Mouse (Mus musculus): ENCODE measurements around the gene 3100002H09Rik.

Gene 3100002H09Rik

GRCm38 (mm10) chr4:124610703-124611102, at the start of gene 3100002H09Rik:
3100002H09Rik (minus strand) TSS chr4:124610803.
- in situ Hi-C loops (cut with MboI), result no loop called here

- in situ Hi-C loops (cut with MboI), result loop anchor here (25.0 kb wide), 1 partner anchor 722 kb away; no protein-coding TSS in a partner anchor
Measured at GRCm38 (mm10) chr4:124659251-124660217, 48.9 kb upstream of the 3100002H09Rik start.

DNA sequence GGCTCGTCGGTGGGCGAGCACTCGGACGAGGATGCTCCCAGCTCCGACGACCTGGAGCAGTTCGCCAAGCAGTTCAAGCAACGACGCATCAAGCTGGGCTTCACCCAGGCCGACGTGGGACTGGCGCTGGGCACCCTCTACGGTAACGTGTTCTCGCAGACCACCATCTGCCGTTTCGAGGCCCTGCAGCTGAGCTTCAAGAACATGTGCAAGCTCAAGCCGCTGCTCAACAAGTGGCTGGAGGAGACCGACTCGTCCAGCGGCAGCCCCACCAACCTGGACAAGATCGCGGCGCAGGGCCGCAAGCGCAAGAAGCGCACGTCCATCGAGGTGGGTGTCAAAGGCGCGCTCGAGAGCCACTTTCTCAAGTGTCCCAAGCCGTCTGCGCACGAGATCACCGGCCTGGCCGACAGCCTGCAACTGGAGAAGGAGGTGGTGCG, 47.8 kb upstream of the 3100002H09Rik start:
- in situ Hi-C loops (cut with MboI), result loop anchor here (25.0 kb wide), 1 partner anchor 721 kb away; no protein-coding TSS in a partner anchor

DNA sequence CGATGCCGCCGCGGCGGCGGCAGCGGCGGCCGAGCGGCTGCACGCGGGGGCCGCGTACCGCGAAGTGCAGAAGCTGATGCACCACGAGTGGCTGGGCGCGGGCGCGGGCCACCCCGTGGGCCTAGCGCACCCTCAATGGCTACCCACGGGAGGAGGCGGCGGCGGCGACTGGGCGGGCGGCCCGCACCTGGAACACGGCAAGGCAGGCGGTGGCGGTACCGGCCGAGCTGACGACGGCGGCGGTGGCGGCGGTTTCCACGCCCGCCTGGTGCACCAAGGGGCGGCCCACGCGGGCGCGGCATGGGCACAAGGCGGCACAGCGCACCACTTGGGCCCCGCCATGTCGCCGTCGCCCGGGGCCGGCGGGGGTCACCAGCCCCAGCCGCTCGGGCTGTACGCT, 47.2 kb upstream of the 3100002H09Rik start:
- in situ Hi-C loops (cut with MboI), result loop anchor here (25.0 kb wide), 1 partner anchor 720 kb away; no protein-coding TSS in a partner anchor

DNA sequence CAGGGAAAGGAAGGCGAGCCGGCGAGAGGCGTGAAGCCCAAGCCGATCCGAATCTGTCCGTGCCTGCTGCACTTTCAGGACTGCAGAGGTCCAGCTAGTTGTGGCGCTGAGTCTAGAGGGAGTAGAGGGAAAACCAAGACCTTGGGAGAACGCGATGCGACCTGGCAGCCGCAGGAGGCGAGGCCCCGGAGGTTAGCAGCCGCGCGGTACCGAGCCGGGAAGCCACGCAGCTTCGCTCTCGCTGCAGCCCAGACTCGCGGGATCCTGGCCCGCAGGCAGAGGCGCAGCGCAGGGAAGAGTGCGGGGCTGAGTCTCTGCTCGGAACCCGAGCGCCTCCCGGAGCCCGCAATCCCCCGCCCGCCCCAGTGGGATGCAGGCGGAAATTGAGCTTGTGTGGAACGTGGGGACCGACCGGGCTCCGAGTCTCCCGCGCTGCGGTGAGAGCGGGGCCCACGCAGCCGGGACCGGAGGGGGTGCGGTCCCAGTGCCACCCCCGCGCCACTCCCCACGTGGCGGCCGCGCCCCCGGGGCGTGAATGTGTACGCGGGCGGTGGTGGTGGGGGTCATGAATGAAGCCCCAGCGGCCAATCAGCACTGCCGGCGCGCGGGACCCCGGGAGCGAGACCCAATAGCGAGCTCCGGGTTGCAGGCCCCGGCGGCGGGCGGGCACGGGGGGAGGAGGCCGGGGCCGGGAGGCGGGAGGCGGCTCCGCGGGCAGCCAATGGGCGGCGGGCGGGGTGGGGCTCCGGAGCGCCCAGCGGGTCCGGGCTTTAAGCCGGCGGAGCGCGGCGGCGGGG, 46.4 kb upstream of the 3100002H09Rik start:
- in situ Hi-C loops (cut with MboI), result loop anchor here (25.0 kb wide), 1 partner anchor 720 kb away; no protein-coding TSS in a partner anchor

- in situ Hi-C loops (cut with MboI), result loop anchor here (25.0 kb wide), 1 partner anchor 719 kb away; no protein-coding TSS in a partner anchor
Measured at GRCm38 (mm10) chr4:124656518-124656853, 45.9 kb upstream of the 3100002H09Rik start, which contains the start of gene Pou3f1. Pou3f1 (plus strand) TSS chr4:124656807.

- in situ Hi-C loops (cut with MboI), result loop anchor here (25.0 kb wide), 1 partner anchor 716 kb away; no protein-coding TSS in a partner anchor
Measured at GRCm38 (mm10) chr4:124652886-124653285, 42.3 kb upstream of the 3100002H09Rik start.

GRCm38 (mm10) chr4:124647909-124648308, 37.3 kb upstream of the 3100002H09Rik start:
- in situ Hi-C loops (cut with MboI), result no loop called here

GRCm38 (mm10) chr4:124646591-124646990, 36.0 kb upstream of the 3100002H09Rik start:
- in situ Hi-C loops (cut with MboI), result no loop called here

- in situ Hi-C loops (cut with MboI), result no loop called here
Measured at GRCm38 (mm10) chr4:124644974-124645433, 34.4 kb upstream of the 3100002H09Rik start.

GRCm38 (mm10) chr4:124643859-124644258, 33.3 kb upstream of the 3100002H09Rik start:
- in situ Hi-C loops (cut with MboI), result no loop called here

DNA sequence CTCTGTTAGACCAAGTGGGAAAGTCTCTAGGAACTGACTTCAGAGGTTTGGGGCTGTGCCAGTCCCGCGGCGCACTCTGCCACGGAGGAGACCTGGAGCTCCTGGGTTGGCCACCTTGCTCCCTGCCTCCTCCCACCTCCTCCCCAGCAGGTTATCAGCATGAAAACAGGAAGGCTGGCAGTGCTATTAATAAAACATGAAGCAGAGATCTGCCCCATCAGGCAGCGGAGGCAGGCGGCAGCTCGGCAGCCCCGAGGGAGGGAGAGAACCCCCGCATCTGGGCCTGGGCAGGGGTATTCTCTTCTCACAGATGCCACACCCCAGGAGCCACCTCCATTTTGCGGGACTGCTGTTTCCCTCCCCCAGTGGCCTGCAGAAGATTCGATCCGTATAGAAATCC, 29.1 kb upstream of the 3100002H09Rik start:
- in situ Hi-C loops (cut with MboI), result no loop called here

DNA sequence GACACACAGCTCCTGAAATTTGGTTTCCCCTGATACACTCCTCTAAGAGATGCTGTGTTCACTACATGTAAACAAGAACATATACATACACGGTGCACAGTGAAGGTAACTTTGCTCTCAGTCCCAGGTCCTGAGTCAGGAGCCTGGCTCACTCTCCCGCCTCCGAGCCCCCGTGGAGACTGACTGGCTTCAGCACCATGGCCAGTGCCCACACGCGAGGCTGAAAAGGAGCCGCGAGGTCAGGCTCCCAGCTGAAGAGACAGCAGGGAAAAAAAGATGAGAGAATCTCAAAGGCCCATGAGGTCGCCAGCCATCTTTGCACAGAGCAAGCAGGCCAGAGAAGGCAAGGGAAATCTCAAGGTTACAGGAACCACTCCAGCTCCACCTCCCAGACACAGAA, 22.7 kb upstream of the 3100002H09Rik start:
- in situ Hi-C loops (cut with MboI), result no loop called here

DNA sequence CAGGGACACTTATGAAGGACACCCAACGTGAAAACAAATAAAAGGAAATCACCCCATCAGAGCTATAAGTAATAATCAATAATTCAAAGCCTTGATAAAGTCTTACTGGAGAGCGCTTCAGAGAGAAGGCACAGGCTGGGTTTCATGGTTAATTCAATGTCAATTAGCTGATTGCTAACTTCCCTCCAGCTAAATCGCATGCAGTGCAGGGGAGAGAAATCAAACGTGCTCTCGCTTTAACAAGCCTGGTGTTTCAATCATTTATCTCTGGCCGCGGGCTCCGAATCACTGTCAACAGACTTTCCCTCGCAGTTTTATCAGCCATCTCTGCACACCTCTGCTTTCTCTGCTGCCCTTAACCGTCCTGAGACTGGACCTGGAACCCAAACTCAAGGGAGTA, 22.3 kb upstream of the 3100002H09Rik start:
- in situ Hi-C loops (cut with MboI), result no loop called here

GRCm38 (mm10) chr4:124631456-124631855, 20.9 kb upstream of the 3100002H09Rik start:
- in situ Hi-C loops (cut with MboI), result no loop called here

GRCm38 (mm10) chr4:124626836-124627235, 16.2 kb upstream of the 3100002H09Rik start:
- in situ Hi-C loops (cut with MboI), result no loop called here

DNA sequence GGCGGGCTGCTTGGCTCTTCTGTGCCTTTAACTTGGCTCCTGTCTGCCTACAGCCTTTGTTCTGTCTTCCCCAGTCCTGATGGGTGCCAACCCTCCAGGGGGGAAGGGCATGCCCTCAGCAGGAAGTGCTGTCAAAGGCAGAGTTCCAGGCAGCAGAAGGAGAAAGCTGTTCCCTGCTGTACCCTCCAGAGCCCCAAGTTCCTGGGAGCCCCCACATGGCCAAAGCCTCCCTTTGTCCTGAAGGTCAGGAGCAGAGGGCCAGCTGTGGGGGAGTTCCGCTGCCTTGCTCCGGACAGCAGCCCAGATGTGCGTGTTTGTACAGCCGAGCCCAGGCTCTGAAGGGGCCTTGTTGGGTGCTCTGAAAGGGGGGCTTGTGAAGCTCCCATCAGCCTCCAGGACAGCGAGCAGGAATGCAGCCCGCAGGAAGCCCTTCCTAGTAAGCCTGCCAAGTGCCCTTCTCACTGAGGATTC, 13.5 kb upstream of the 3100002H09Rik start:
- in situ Hi-C loops (cut with MboI), result no loop called here

DNA sequence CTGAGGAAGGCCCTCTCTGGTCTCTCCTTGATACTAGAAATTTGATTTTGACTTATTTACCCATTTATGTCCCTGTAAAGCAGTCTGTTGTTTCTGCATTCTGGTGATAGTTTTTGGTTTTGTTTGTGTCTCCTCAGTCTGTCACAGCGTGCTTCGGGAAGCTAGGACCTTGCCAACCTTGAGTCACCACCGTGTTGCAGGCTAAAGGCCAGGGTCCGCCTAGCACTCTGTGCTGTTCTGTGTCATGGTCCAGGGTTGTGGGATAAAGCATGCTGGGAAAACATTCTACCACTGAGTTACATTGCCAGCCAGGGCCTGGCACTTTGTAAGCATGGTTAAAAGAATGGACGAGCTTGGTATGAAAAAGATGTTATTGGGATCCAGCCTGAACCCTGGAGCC, 12.0 kb upstream of the 3100002H09Rik start:
- in situ Hi-C loops (cut with MboI), result no loop called here

DNA sequence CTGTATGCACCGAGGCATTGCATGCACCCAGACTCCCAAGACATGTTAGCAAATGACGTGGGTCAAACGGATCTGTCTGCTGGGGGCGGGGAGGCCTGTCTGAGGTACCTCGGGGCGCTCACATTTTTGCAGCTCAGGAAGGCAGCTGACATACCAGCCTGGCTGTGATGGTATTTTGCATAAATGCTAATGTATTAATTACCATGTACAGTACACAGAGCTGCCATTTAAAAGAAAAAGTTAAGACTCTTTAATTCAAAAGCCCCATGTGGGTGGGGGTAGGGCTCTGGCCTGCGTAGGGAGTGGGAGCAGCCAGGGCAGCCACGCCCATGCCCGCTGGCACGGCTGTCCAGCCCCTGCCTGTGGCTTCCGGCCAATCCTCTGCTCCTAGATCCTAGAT, 10.8 kb upstream of the 3100002H09Rik start:
- in situ Hi-C loops (cut with MboI), result no loop called here

GRCm38 (mm10) chr4:124618599-124618998, 8.0 kb upstream of the 3100002H09Rik start:
- in situ Hi-C loops (cut with MboI), result no loop called here

- in situ Hi-C loops (cut with MboI), result no loop called here
Measured at GRCm38 (mm10) chr4:124616636-124617035, 6.0 kb upstream of the 3100002H09Rik start.

DNA sequence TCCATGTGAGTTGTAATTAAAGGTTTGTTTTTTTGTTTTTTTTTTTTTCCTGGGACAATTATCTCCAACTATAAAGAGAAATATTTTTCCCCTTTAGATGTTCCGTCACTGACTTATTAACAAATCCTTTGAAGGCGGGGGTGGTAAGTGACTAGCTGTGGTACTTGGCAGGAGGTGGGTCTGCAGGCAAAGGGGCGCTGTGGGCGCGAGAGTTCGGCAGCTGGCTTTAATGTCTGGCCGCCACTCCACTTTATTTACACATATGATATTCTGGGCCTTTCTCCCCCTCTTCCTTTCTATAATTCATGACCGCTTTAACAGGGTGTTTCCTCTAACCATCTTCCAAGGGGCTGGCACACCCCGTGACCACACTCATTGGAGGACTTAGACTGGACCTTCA, 5.4 kb upstream of the 3100002H09Rik start:
- in situ Hi-C loops (cut with MboI), result no loop called here

Data from mature B cell (primary cell).